Mouse (Mus musculus) stomach, embryonic 16.5 days (tissue): ENCODE results near the gene Fxyd2. TPM values are rescaled to one million over a fixed set of nuclear protein-coding genes. Genes with fewer than 3 reads are reported as not detected.

Experiments used
- ATAC-seq: fragments of 200-750 bp; cut with Nextera tagmentation; 2 replicates; pipeline ENCODE4 v1.8.0; 2017; ENCODE audit warnings: moderate number of reproducible peaks, moderate TSS enrichment; ENCODE audit not compliant: insufficient read depth, low FRiP score
- H3K27ac ChIP-seq: fragments of 300-500 bp; sonication (generic); 2 replicates; pipeline ENCODE4 v1.5.1; 2014; ENCODE audit warnings: low read length
- H3K27me3 ChIP-seq: fragments of 300-500 bp; sonication (generic); 2 replicates; pipeline ENCODE4 v1.6.1; 2014; ENCODE audit warnings: low read length, control low read depth, mixed read lengths; ENCODE audit not compliant: control insufficient read depth, insufficient read depth
- H3K36me3 ChIP-seq: fragments of 300-500 bp; sonication (generic); 2 replicates; pipeline ENCODE4 v1.6.1; 2014; ENCODE audit warnings: low read length; ENCODE audit not compliant: control insufficient read depth, insufficient read depth
- H3K4me1 ChIP-seq: fragments of 300-500 bp; sonication (generic); 2 replicates; pipeline ENCODE4 v1.6.1; 2014; ENCODE audit warnings: low read length, control low read depth, mixed read lengths; ENCODE audit not compliant: control insufficient read depth, insufficient read depth
- H3K4me2 ChIP-seq: fragments of 300-500 bp; sonication (generic); 2 replicates; pipeline ENCODE4 v1.6.1; 2014; ENCODE audit warnings: low read depth, low read length, mixed read lengths
- H3K4me3 ChIP-seq: fragments of 300-500 bp; sonication (generic); replicated peaks from 2 replicates; pipeline ENCODE4 v1.5.1; 2014; ENCODE audit warnings: mild to moderate bottlenecking, low read length
- H3K9ac ChIP-seq: fragments of 300-500 bp; sonication (generic); 2 replicates; pipeline ENCODE4 v1.6.1; 2014; ENCODE audit warnings: low read length
- H3K9me3 ChIP-seq: fragments of 300-500 bp; sonication (generic); replicated peaks from 2 replicates; pipeline ENCODE4 v1.6.1; 2016; ENCODE audit warnings: low read length, control low read depth; ENCODE audit not compliant: control insufficient read depth
- WGBS: fragments of 180-500 bp; shearing (Covaris S2); extraction: QIAGEN DNeasy Blood & Tissue Kit; methylation state at CpG from one replicate; pipeline ENCODE4 v1.1.7; 2014; 5-methylcytosine and 5-hydroxymethylcytosine counted together
- polyA plus RNA-seq: library from polyadenylated mRNA; unstranded; fragments of >200 nt; fragmentation: Nextera tagmentation; extraction: Ambion mirVana; gene quantifications from 2 replicates; pipeline ENCODE4 v1.2.1, GENCODE M21; 2015

The Fxyd2 gene
- polyA plus RNA-seq, 1 experiment from 2014 or later, result 2.5 TPM

GRCm38 (mm10) chr9:45370616-45371336 is 28.7 kb upstream of the Fxyd2 start:
- Histone ChIP-seq H3K4me2 (peak overlapping the region; percentile 83), H3K9ac (peak overlapping the region; percentile 71), H3K4me3 (peak overlapping the region; percentile 61), H3K27ac (no peak overlapping the region), H3K4me1 (no peaks in the 10 kb centered on the region), H3K9me3 (no peaks in the 10 kb centered on the region), H3K36me3 (no peaks in the 10 kb centered on the region), H3K27me3 (0 out of 2 replicates have a peak, but pooled peaks cover 3% of the 10 kb centered on the region)
- WGBS, result 8% methylated on average over 25 of the region's 25 CpGs
- no peak; the same call in 1 of the 2 replicates for ATAC-seq

GRCm38 (mm10) chr9:45371337-45371707 is 28.1 kb upstream of the Fxyd2 start:
- no peaks in the 10 kb centered on the region for H3K36me3 ChIP-seq
- peak overlapping the region; percentile 61 for H3K4me3 ChIP-seq
- no peak overlapping the region for H3K9ac ChIP-seq
- H3K4me1 ChIP-seq, result no peaks in the 10 kb centered on the region
- H3K27me3 ChIP-seq, result 0 out of 2 replicates have a peak, but pooled peaks cover 3% of the 10 kb centered on the region
- 29% methylated on average over 2 of the region's 2 CpGs for WGBS
- no peak overlapping the region for H3K27ac ChIP-seq
- H3K4me2 ChIP-seq, result peak overlapping the region; percentile 83; the same call in 1 of the 2 replicates
- H3K9me3 ChIP-seq, result no peaks in the 10 kb centered on the region
- no peak for ATAC-seq

- H3K9me3 ChIP-seq, result no peaks in the 10 kb centered on the region
- 0 out of 2 replicates have a peak, but pooled peaks cover 3% of the 10 kb centered on the region for H3K27me3 ChIP-seq
- H3K36me3 ChIP-seq, result no peaks in the 10 kb centered on the region
- H3K4me2 ChIP-seq, result no peak overlapping the region
- ATAC-seq, result no peak
- no peaks in the 10 kb centered on the region for H3K4me1 ChIP-seq
- no peak overlapping the region for H3K27ac ChIP-seq
- WGBS, result 39% methylated on average over 3 of the region's 3 CpGs
- H3K9ac ChIP-seq, result no peak overlapping the region
- no peak overlapping the region for H3K4me3 ChIP-seq
Measured at GRCm38 (mm10) chr9:45373896-45374295, 25.6 kb upstream of the Fxyd2 start.

GRCm38 (mm10) chr9:45374988-45375502 is 24.4 kb upstream of the Fxyd2 start:
- 75% methylated on average over 6 of the region's 6 CpGs for WGBS
- no peak overlapping the region for H3K4me2 ChIP-seq
- H3K4me3 ChIP-seq, result no peak overlapping the region
- no peaks in the 10 kb centered on the region for H3K36me3 ChIP-seq
- H3K9ac ChIP-seq, result no peak overlapping the region
- no peaks in the 10 kb centered on the region for H3K9me3 ChIP-seq
- no peaks in the 10 kb centered on the region for H3K4me1 ChIP-seq
- 0 out of 2 replicates have a peak, but pooled peaks cover 3% of the 10 kb centered on the region for H3K27me3 ChIP-seq
- no peak overlapping the region for H3K27ac ChIP-seq
- ATAC-seq, result peak; percentile 51; the same call in 1 of the 2 replicates

GRCm38 (mm10) chr9:45376427-45376826 is 23.0 kb upstream of the Fxyd2 start:
- Histone ChIP-seq H3K9ac (no peak overlapping the region), H3K27me3 (no peaks in the 10 kb centered on the region), H3K4me1 (no peaks in the 10 kb centered on the region), H3K4me2 (no peak overlapping the region), H3K36me3 (no peaks in the 10 kb centered on the region), H3K9me3 (no peaks in the 10 kb centered on the region), H3K4me3 (no peak overlapping the region), H3K27ac (no peak overlapping the region)
- 49% methylated on average over 4 of the region's 4 CpGs for WGBS
- no peak for ATAC-seq

- 50% methylated on average over 2 of the region's 2 CpGs for WGBS
- Histone ChIP-seq H3K4me1 (no peaks in the 10 kb centered on the region), H3K9ac (no peak overlapping the region), H3K4me2 (no peak overlapping the region), H3K4me3 (no peak overlapping the region), H3K27me3 (no peaks in the 10 kb centered on the region), H3K36me3 (no peaks in the 10 kb centered on the region), H3K27ac (no peak overlapping the region), H3K9me3 (no peaks in the 10 kb centered on the region)
- ATAC-seq, result no peak
Measured at GRCm38 (mm10) chr9:45376883-45377282, 22.6 kb upstream of the Fxyd2 start.

GRCm38 (mm10) chr9:45380411-45381251 is 18.8 kb upstream of the Fxyd2 start:
- H3K9ac ChIP-seq, result no peak overlapping the region
- no peaks in the 10 kb centered on the region for H3K27me3 ChIP-seq
- H3K4me2 ChIP-seq, result no peak overlapping the region
- 51% methylated on average over 10 of the region's 10 CpGs for WGBS
- H3K4me1 ChIP-seq, result no peaks in the 10 kb centered on the region
- no peak overlapping the region for H3K4me3 ChIP-seq
- no peaks in the 10 kb centered on the region for H3K36me3 ChIP-seq
- H3K9me3 ChIP-seq, result no peaks in the 10 kb centered on the region
- ATAC-seq, result no peak
- no peak overlapping the region for H3K27ac ChIP-seq

GRCm38 (mm10) chr9:45382336-45382735 is 17.1 kb upstream of the Fxyd2 start:
- WGBS, result 63% methylated on average over 5 of the region's 5 CpGs
- Histone ChIP-seq H3K4me3 (no peak overlapping the region), H3K27me3 (no peaks in the 10 kb centered on the region), H3K4me1 (no peaks in the 10 kb centered on the region), H3K9me3 (no peaks in the 10 kb centered on the region), H3K4me2 (no peak overlapping the region), H3K36me3 (no peaks in the 10 kb centered on the region), H3K9ac (no peak overlapping the region), H3K27ac (no peak overlapping the region)
- no peak for ATAC-seq

GRCm38 (mm10) chr9:45382834-45383233 is 16.6 kb upstream of the Fxyd2 start:
- Histone ChIP-seq H3K4me3 (no peak overlapping the region), H3K9me3 (no peaks in the 10 kb centered on the region), H3K36me3 (no peaks in the 10 kb centered on the region), H3K27ac (no peak overlapping the region), H3K4me2 (no peak overlapping the region), H3K27me3 (no peaks in the 10 kb centered on the region), H3K9ac (no peak overlapping the region), H3K4me1 (no peaks in the 10 kb centered on the region)
- whole genome bisulfite sequencing, result 77% methylated on average over 5 of the region's 5 CpGs
- no peak for ATAC-seq
